Mouse (Mus musculus) monocyte, adult 2 months (primary cell): ENCODE measurements around the gene Nhsl2.
A peak's percentile ranks its signal among the peaks of the same experiment; 100 is the strongest.

ENCODE experiments used
- DNase-seq, 2 experiments: peaks; one replicate each; pipeline ENCODE4 v3.0.0; 2022; ENCODE audit warnings: low spot score in 2 of 2, low read depth in 1 of 2

The Nhsl2 gene

DNA sequence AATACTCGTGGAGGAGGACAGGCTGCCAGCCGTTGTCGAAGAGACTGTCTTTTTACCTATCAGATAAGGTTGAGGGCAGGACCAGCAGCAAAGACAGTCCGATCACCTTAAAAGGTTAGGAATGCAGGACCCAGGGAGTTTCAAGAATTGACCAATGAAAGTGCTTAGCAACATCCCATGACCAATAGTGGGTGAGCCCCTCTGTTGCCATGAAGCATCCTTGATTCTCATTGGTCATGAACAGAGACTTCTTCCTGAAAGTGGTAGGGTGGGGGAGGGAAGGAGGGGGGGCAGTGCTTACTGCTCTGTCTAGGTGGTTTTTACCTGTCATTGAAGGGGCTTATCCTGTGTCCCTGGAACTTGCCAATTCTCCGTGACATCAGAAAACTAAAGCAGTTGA lies 130.1 kb downstream of the Nhsl2 start:
- DNase-seq, result no peak

DNA sequence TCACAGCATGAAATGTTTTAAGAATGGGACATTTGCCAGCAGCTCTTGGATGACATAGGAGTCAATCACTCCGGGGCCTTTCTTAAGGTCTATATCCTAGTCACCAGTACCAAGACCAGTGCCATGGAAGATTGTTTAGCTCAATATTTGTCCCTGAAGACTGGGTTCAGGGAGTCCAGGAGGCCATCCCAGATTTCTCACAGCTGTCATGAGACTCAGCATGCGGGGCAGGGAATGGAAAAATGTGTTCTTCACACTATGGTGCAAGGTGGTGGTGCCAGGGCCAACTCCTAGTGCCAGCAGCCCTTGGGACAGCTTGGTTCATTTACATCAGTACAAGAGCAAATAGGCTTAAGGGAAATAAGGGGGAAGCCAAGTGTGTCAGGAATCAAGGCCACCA lies 131.4 kb downstream of the Nhsl2 start:
- no peak for DNase-seq

DNA sequence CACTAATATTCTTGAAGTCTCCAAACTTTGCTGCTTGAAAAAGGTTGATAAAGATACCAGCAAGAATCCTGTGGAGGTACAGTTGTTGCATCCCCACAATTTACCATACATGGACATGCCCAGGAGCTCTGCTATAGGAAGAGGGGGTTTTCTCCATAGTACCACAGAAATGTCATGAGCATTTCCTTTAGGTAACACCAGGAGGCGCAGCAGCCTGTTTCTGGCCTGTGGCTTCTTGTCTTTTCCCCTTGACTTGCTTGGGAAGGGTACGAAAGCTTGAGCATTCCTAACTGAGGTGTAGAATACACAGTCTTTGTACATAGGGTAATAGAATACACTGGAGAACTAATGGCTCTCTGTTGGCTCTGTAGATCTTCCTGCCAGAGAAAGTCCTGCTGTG lies 132.3 kb downstream of the Nhsl2 start:
- no peak for DNase-seq

DNA sequence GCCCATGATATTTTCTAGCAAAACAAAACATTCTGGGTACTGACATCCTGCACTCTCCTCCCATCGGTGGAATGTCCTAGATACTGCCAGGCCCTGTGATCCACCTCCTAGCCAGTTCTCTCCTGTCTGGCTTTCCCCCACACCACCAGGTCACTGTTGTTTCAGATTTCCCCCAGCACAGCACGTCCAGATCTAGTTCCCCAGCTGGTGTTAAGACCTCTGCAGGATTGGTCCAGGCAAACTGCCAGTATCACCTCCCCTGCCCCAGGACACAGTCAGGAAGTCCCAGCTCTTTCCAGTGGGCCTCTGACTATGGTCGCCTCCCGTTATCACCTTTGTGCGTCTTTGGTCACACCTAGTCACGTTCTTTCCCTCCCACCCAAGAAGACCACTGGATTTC lies 134.5 kb downstream of the Nhsl2 start:
- DNase-seq, result no peak

DNA sequence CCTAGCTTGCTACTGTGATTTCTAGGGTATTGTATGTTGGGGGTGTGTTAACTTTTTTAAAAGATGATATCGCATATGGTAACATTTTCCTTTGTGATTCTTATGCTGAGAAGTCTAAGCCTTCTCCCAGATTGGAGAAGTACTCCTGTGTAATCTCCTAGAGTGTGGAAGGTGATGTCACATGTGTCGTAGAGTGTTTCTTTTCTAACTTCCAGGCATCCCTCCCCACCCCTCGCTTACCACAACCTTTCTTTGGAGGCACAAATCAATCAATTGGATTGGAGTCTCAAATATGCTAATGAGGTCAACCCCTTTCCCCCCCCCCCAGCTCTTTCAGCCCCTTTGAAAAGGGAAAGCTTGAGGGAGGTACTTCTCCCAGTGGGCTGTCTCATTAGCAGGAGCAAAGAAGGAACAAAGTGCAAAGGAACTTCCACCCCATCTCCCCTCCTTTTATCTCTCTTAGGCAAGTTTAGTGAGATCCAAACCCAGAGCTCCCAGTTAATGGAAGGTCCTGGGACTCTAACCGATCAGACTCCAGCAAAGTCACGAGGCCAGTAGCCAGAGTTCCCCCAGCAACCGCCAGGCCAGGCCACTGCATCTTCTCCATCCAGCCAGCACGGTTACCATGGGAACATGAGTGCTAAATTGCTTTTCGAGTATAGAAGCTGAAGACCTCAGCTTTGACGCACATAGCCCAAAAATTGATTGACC lies 137.6 kb downstream of the Nhsl2 start:
- no peak for DNase-seq

DNA sequence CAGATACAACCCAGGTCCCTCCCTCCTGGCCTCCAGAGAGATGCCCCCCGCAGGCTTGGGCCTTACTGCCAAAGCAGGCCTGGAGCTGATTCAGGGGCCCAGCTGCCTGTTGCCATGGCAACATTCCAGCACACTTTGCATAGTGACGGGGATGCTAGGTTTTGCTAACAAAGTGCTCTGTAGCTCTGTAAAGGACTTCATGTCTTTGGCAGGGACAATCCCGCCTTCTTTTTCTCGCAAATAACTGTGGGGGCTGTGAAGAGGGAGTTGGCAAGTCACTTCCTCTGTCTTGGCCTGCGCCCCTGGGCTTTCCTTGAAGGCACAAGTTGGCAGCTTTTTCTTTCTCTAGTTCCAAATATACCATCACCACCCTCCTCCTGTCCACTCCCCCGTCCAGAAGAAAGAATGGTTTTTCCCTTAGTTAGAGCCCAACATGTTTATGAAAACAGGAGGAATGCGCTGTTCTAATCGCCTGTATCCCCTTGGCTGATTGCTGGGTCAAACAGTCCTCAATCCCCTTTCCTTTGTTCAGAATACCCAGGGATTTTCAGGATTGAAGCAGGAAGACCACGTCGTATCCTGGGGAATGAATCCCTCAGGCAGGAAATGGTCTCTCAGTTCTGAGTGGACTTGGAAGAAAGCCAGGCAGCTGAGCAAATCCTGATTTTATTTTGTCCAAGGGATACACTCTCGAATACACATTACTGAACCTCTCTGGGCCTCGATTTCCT lies 144.8 kb downstream of the Nhsl2 start:
- no peak for DNase-seq

DNA sequence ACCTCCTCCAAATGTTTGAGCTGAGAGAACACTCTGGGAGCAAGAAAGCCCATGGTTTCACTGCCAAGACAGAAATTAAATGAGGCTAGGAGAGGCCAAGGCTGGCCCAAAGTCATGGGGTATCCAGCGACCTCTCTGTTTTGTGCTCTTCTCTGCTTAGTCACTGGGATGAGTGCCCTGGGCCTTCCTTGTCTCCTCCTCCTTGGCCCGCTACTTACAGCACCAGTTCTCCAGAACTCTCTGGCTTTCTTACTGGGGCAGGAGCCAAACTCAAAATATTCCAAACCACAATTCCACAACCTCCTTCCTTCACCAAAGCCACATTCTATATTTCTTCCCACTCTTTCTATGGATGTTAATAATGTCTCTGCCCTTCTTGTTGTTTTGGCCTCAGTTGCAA lies 147.5 kb downstream of the Nhsl2 start:
- no peak for DNase-seq

DNA sequence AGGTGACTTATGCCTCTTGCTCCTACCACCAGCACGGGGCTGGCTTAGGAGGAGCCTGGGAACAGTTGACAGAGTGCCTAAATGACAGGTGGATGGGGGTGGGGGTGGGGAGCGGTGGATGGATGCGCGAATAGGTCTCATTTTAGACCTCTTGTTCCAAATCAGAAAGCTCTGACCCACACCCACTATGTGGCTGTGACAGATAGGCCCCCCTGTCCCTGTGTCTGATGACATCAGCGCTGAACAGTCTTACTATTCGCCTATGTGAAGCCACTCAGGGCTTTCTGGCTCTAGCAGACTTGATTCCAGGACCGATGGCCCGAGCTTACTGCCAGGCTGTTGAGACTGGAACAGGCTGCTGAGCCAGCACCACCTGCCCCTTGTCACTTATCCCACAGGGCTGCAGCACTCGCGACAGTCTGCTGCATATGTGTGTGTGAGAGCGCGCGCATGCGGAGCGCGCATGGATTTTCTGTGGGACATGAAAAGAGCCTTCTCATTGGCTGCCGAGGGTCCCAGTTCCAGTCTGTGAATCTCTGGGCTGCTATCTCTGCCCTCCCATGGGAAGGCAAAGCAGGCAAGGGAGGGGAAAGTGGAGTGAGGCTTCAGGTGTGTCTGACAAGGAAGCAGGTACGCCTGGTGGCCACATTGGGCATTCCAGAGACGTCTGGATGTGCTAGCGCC lies 154.6 kb downstream of the Nhsl2 start:
- DNase-seq, result no peak

DNA sequence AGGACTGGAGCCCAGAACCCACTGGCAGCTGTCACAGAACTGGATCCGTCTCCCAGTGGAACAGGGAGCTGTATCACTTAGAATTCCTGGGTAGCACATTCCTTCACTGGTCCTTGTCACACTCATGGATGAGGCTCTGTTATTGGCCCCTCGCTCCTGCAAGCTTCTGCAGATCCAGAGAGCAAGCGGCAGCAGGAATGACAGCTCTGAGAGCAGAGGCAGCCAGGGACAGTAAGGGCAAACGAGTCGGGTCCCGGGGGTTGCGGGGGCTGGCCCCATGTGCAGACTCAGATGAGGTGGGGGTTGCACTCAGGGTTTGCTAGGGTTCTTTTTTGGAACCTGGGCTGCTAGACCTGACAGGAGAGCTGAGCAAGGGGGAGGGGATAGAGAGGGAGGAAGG lies 155.2 kb downstream of the Nhsl2 start:
- DNase-seq, result no peak

DNA sequence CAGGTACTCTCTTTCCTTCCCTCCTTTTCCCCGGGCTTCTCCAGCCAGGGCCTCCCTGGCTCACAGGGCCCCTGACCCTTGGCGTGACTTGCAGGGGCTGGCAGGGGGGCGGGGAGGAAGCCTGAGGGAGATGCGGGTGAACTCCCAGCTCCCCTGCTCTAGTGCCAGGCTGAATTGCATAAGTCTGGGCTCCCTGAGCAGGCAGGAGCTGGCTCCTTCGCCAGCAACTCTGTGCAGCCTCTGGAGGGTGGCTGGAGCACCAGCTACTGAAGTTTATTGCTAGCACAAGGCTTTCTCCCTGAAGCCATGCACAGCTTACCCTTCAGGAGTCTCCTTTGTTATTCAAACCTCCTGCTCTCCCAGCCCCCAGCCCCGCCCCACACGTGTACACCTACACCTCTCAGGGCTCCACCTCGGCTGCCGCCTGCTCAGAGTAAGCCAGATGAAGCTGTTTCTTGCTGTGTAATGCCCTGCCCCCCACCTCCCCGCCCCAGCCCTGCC lies 156.0 kb downstream of the Nhsl2 start:
- DNase-seq, result no peak

DNA sequence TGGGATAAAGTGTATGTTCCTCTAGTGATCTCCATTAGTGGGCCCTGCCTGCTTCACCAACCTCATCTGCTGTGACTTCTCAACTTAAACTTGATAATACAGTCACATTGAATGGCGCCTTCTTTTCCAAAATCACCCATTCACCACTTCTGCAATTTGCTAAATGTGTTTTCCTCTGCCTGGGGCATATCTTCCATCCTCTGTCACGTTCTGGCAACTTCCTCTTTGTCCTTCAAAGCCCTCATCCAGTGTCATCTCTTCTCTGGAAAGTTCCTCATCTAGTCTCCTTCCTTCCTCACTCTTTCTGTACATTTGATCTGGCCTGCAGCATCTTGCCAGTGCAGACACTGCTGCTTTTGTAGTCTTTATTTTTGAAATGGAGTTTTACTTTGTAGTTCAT lies 158.8 kb downstream of the Nhsl2 start:
- DNase-seq, result no peak

DNA sequence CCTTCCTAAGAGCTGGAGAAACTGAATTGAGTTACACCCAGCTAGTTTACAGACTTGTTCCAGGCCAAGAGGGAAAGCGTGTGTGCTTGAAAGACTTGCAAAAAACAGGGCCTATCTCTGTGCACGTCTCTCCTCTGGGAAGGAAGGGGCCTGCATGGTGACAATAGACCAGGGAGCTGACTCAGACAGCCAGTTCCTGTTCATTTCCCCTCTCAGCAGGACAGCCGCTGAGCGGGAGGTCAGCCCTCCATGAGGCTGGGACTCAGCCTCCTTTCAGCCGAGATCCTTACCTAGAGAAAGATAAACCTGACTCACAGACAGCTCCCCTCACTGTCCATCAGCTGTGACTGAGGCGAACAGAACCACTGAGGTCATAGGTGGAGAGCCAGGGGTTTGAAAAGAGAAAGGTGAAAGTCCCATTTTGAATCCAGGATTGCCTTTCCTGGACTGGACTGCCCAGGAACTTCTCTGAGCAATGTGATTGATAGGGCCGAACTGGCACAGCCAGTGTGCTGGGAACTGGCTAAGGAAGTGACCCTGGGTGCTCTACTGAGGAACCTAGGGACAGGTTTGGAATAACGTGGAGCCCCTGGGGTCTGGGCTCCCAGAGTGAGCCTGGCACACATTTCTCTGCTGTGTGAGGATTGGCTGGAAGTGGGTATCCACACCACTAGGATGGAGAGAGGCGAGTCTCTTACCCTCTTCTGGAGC lies 168.2 kb downstream of the Nhsl2 start:
- no peak for DNase-seq

DNA sequence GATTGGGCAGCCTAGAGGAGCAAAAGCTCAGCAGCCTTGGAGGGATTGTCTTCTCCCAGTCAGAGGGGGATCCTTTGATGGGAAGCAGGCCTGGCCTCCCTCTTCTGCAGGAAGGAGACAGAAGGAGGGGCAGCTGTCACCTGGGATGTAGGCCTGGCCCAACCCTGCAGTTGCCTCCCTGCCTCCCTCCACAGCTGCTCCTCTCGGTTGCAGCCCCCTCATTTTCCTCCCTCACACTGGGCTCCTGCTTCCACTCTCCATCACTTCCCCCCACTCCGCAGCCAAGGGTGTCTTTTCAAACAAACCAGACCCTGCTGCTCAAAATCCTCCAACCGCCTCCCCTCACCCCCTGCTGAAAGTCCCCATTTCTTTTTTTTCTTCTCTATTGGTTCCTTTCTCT lies 169.7 kb downstream of the Nhsl2 start:
- no peak for DNase-seq

DNA sequence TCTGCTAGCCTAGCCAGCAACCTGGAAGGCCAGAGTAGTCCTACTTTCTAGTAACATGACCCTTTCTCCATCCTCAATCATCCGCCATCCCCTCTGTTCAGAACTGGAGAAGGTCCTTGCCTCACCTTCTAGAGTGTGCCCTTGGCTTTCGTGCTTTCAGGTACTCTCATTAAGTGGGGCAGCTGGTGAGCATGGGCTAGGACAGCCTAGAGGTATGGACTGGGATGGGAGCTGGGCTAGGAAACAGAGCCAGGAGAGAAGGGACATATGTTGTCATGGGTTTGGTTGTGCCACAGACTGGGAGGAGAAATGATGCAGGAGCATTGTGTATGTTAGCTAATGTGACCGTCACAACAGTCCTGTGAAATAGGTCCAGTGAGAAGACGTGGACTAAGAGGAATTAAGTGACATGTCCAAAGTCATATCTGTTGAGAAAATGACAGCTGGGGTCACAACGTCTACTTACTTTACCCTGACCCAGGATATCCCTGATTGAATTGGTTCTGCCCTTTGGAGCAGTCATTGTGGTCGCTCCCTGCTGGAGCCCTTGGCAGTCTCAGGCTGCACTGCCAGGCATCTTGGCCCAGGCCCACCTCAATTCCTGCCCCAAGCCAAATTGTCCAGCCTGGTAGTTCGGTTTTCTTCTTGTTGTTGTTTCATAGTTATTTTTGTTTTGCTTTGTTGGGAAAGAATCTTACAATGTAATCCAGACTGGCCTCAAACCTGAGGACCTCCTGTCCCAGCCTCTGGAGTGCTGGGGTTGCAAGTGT lies 170.5 kb downstream of the Nhsl2 start:
- DNase-seq, result no peak

DNA sequence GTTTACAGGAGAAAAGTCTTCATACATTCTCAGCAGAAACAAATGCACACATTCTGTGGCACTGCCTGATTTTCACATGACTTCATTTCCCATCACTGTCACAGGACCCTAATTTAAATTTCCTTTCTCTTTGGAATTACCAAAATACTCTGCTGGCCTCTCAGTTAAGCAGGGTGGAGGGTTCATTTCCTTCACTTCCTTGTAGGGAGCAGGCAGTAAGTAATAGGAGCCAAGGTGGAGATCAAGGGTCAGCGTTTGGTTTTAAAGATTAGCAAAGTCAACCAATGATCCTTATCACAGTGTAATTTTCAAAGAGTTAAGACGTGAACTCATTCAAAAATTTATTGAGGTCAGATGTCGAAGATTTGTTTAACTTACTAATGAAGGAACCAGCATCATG lies 175.8 kb downstream of the Nhsl2 start:
- no peak for DNase-seq

DNA sequence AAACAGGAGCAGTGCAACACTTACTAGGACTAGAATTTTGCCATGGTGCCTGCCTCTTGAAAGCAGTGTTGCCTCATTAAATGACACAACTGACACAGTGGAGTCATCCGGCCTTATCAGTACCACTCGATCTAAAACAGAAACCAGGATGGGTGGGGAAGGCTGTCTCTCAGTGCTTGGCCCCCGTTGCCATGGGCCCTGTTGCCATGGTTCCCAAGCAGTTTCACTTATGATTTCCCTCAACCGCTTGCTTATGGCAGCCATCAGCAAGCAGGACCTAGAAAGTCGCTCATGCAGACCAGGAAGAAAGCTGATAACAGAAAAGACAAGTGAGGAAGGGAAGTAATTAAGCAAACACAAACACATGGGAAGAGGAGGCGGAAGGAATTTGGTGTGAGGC lies 182.7 kb downstream of the Nhsl2 start:
- peak in 1 of 2 experiments; percentile 41 for DNase-seq

DNA sequence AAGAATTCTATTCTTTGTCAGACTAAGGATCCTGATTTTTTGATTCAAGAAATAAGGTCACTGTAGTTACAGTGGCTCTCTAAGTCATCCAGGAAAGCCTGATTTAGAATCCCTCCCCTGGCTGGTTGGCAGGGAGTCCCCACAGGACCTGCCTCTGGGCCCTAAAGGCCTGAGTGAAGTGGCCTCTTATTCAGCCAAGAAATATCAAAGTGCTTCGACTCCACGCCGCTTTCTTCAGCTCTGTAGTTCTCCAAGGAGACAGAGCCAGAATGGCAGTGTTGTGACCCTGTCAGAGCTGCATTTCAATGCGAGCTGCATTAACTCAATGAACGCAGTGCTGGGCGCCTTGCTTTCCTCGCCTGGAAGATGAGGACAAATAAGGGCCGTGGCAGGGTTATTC lies 183.2 kb downstream of the Nhsl2 start:
- no peak for DNase-seq

DNA sequence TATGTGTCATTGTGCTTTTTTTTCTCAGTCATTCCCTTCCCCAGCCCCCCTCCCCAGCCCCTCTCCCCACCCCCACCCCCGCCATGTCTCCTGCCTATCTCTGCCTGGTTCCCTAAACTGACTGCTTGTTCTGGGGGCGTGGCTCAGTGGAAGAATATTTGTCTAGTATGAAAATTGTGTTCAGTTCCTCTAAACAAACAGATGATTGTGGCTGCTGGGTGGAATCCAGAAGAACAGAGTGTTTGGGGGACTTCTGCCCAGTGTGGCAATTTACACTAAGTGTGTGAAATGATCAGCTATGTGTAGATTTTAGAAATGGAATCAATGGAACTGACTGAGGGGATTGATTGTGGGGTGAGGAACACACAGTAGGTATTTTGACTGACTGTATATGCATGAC lies 184.4 kb downstream of the Nhsl2 start:
- DNase-seq, result no peak

DNA sequence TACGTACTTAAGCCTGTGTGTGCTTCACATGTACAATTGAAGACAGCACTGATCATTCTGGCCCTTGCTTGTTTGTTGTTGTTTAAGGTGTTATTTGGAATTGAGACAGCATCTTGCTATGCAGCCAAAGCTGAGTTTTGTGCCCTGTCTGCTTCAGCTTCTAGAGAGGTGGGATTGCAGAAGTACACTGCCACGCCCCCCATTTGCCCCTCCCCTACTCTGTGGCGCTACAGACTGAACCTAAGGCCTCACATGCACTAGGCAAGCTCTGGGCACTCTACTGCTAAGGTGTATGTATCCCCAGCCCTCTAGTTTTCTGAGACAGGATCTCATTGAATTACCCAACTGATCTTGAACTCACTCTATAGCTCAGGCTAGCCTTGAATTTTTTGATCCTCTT lies 186.5 kb downstream of the Nhsl2 start:
- no peak for DNase-seq

DNA sequence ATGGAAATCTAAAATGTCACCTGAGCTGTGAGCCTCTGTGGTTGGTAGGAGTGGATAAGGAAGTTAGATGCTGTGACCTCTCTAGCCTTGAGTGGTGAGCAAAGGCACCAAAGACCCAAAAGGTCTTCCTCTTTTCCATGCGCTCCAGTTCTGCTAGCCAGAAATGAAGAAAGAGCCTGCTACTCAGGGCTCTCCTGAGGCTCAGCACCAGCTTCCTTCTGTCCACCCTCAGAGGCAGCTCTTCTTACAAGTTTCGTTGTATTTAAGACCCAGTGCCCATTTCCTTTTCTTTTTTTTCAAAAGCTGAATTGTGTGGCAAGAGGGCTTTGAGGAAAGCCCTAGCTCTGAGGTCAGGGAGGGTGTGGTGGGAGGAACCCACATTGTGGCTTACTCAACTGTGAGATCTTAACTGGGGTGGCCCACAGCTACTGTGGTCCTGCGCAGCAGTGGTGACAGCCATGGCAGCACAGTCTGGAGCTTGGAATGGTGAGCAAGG lies 187.7 kb downstream of the Nhsl2 start:
- DNase-seq, result peak; percentile 52 to 56

DNA sequence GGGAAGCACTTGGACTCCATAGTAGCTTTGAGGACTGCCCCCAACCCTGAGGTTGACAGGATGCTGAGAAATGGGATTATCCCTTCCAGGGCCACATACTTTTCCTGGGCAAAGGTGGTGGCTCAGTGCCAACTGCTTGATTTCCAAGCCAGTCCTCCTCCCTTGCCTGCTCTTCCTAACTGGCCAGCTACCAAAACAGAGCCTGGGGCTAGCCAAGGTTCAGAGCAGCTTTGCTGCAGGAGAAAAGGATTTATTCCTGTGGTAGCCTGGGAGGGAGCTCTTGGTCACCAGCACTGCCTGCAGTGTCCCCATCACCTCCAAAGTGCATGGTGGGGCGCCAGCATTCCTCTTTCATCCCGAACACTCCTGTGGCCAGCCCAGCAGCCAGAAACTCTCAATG lies 188.3 kb downstream of the Nhsl2 start:
- peak in 1 of 2 experiments; percentile 34 for DNase-seq
